Mouse (Mus musculus) cortical plate, adult 2 months (tissue): ENCODE results near the gene Dph5.

Experiments used
- CTCF ChIP-seq: fragments of 200-500 bp; IDR thresholded peaks from 2 replicates; pipeline ENCODE4 v1.5.1; 2011; ENCODE audit warnings: mild to moderate bottlenecking, control low read depth, low read length; ENCODE audit not compliant: insufficient read depth; ENCODE audit errors: extremely low read depth
- POLR2A ChIP-seq: fragments of 200-500 bp; IDR thresholded peaks from 2 replicates; pipeline ENCODE4 v1.6.1; 2011; ENCODE audit warnings: mild to moderate bottlenecking, low read length, control low read depth; ENCODE audit not compliant: insufficient read depth; ENCODE audit errors: extremely low read depth

DNA sequence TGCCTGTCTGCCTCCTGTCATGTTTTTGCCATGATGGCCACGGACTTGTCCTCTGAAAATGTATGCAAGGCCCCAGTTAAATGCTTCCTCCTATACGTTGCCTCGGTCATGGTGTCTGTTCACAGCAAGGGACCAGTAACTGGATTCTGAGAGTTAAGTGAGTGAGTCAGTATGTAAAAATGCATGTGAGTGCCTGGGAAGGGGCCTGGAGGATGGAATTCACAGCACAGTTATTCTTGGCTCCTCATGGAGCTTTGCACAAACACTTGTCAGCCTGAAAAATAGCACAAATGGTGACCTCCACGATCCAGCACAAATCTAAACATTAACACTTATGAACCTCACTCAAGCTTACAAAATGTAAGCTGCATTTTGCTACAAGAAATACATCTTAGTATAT lies 20.5 kb upstream of the Dph5 start:
- no peak for TF ChIP-seq CTCF
- TF ChIP-seq POLR2A, result no peak
